Mouse (Mus musculus) heart, adult 9 months (tissue): Measurements from ENCODE around the gene Slc51a.
A peak's percentile ranks its signal among the peaks of the same experiment; 100 is the strongest.

ENCODE experiments used
- DNase-seq, 2 experiments: peaks; one replicate each; pipeline ENCODE4 v3.0.0; 2022; ENCODE audit warnings: low spot score in 2 of 2

Gene Slc51a

GRCm38 (mm10) chr16:32487234-32488111 lies at the start of gene Slc51a:
TSS of gene Slc51a (minus strand) at chr16:32487879.
- DNase-seq = no peak

GRCm38 (mm10) chr16:32535157-32535751 lies 47.6 kb upstream of the Slc51a start:
- peak; percentile 34 to 38 for DNase-seq

GRCm38 (mm10) chr16:32532878-32533826 lies 45.5 kb upstream of the Slc51a start:
- DNase-seq = peak in 1 of 2 experiments; percentile 15

GRCm38 (mm10) chr16:32526906-32527305 lies 39.2 kb upstream of the Slc51a start:
- DNase-seq = peak; percentile 55 to 65

GRCm38 (mm10) chr16:32524244-32524615 lies 36.6 kb upstream of the Slc51a start:
- peak in 1 of 2 experiments; percentile 31 for DNase-seq

- DNase-seq = peak; percentile 59 to 63
Measured at GRCm38 (mm10) chr16:32523462-32524243, 36.0 kb upstream of the Slc51a start.

GRCm38 (mm10) chr16:32522578-32523194 lies 35.0 kb upstream of the Slc51a start:
- peak in 1 of 2 experiments; percentile 19 for DNase-seq

- DNase-seq = no peak
Measured at GRCm38 (mm10) chr16:32520372-32520748, 32.7 kb upstream of the Slc51a start.

- DNase-seq = no peak
Measured at GRCm38 (mm10) chr16:32519656-32520371, 32.1 kb upstream of the Slc51a start.

- DNase-seq = no peak
Measured at GRCm38 (mm10) chr16:32517785-32518481, 30.3 kb upstream of the Slc51a start.

GRCm38 (mm10) chr16:32516006-32516962 lies 28.6 kb upstream of the Slc51a start:
- no peak for DNase-seq

GRCm38 (mm10) chr16:32513948-32514347 lies 26.3 kb upstream of the Slc51a start:
- DNase-seq = no peak

- DNase-seq = no peak
Measured at GRCm38 (mm10) chr16:32513401-32513800, 25.7 kb upstream of the Slc51a start.

GRCm38 (mm10) chr16:32512921-32513320 lies 25.2 kb upstream of the Slc51a start:
- DNase-seq = no peak

GRCm38 (mm10) chr16:32511827-32512490 lies 24.3 kb upstream of the Slc51a start:
- DNase-seq = no peak

- no peak for DNase-seq
Measured at GRCm38 (mm10) chr16:32511338-32511734, 23.7 kb upstream of the Slc51a start.
